32 mouse cellular contexts compared by ENCODE assay signal in genomic region chr9:40908411-40908810, GRCm38 (mm10). TPM values are rescaled to one million over a fixed set of nuclear protein-coding genes. Genes with fewer than 3 reads are reported as not detected.
A peak's percentile ranks its signal among the peaks of the same experiment; 100 is the strongest.
DNase-seq lines count a peak whose midpoint lies in the region; ATAC-seq and TF ChIP-seq lines count a peak whose summit lies in the region.
"Had no signal": no experiment of that assay in that cellular context is flagged by ENCODE, and none has a peak within 500 bp of the region (broad histone marks: within the 10 kb centered on the region; RNA-seq: fewer than 3 reads in every experiment).

No protein-coding gene starts in this region.

- H3K27ac ChIP-seq in forebrain, embryonic 12.5 days: no peak overlapping the region
- H3K27ac ChIP-seq in forebrain, embryonic 16.5 days (ENCODE audit: low read length): no peak overlapping the region
- no peak overlapping the region for H3K27ac ChIP-seq in hindbrain, postnatal 0 days
- H3K27ac ChIP-seq in hindbrain, embryonic 16.5 days (ENCODE audit: low read depth, low read length): no peak overlapping the region
- no peak overlapping the region for H3K27ac ChIP-seq in midbrain, embryonic 12.5 days (replicated peaks)
- H3K27ac ChIP-seq in midbrain, postnatal 0 days (ENCODE audit: low read depth, low read length): no peak overlapping the region
- H3K27ac ChIP-seq: embryonic facial prominence, embryonic 12.5 days; embryonic facial prominence, embryonic 15.5 days; heart, adult 2 months; heart, embryonic 10.5 days; heart, embryonic 13.5 days had no signal

- DNase-seq in hindbrain, postnatal 0 days (ENCODE audit: low spot score): no peak
- no peak for DNase-seq in midbrain, postnatal 0 days (ENCODE audit: low spot score)
- no peak for DNase-seq in kidney, postnatal 25 days
- DNase-seq: adrenal gland, adult 2 months; adrenal gland, postnatal 14 days; cerebellum, adult 11 months; cerebellum, adult 2 months; cerebellum, adult 9-11 months; cerebellum, postnatal 25 days; gastrocnemius, postnatal 10 days; gastrocnemius, postnatal 36 days; heart, adult 2 months; heart, postnatal 14 days; heart, postnatal 4 days had no signal

- TF ChIP-seq CTCF in hindbrain, postnatal 0 days (IDR thresholded peaks at IDR 0.05; ENCODE audit: low read depth): no peak
- TF ChIP-seq CTCF in midbrain, postnatal 0 days (IDR thresholded peaks at IDR 0.05): no peak

- no peak for ATAC-seq in forebrain, embryonic 12.5 days (ENCODE audit: low FRiP score)
- no peak for ATAC-seq in forebrain, embryonic 16.5 days
- no peak for ATAC-seq in hindbrain, postnatal 0 days
- no peak for ATAC-seq in hindbrain, embryonic 16.5 days
- no peak for ATAC-seq in midbrain, embryonic 12.5 days (ENCODE audit: low FRiP score, low read depth)
- ATAC-seq in midbrain, postnatal 0 days (ENCODE audit: low FRiP score): no peak
- ATAC-seq: CD4-positive, CD25-positive, alpha-beta regulatory T cell, adult 4 months; intestine, postnatal 0 days had no signal

- peaks cover 21% of the 10 kb centered on the region for H3K4me1 ChIP-seq in forebrain, embryonic 12.5 days
- H3K4me1 ChIP-seq in forebrain, embryonic 16.5 days (replicated peaks; ENCODE audit: control insufficient read depth, insufficient read depth, low read length): no peaks in the 10 kb centered on the region
- peaks cover 3% of the 10 kb centered on the region; the same call in 1 of the 2 replicates for H3K4me1 ChIP-seq in hindbrain, postnatal 0 days (ENCODE audit: insufficient read depth, low read length)
- no peaks in the 10 kb centered on the region for H3K4me1 ChIP-seq in hindbrain, embryonic 16.5 days (ENCODE audit: control insufficient read depth, insufficient read depth, low read depth, low read length)
- H3K4me1 ChIP-seq in midbrain, embryonic 12.5 days: peaks cover 25% of the 10 kb centered on the region
- no peaks in the 10 kb centered on the region for H3K4me1 ChIP-seq in midbrain, postnatal 0 days (ENCODE audit: insufficient read depth, low read length)
- H3K4me1 ChIP-seq: embryonic facial prominence, embryonic 12.5 days; embryonic facial prominence, embryonic 15.5 days; heart, embryonic 10.5 days; heart, embryonic 13.5 days had no signal

- H3K27me3 ChIP-seq in forebrain, embryonic 12.5 days: peaks cover 46% of the 10 kb centered on the region
- peaks cover 3% of the 10 kb centered on the region; the same call in 1 of the 2 replicates for H3K27me3 ChIP-seq in forebrain, embryonic 16.5 days (replicated peaks; ENCODE audit: control insufficient read depth, insufficient read depth, low read length)
- no peaks in the 10 kb centered on the region for H3K27me3 ChIP-seq in hindbrain, postnatal 0 days (ENCODE audit: insufficient read depth, low read length)
- H3K27me3 ChIP-seq in hindbrain, embryonic 16.5 days (replicated peaks; ENCODE audit: control insufficient read depth, insufficient read depth, low read length): no peaks in the 10 kb centered on the region
- peaks cover 52% of the 10 kb centered on the region for H3K27me3 ChIP-seq in midbrain, embryonic 12.5 days
- H3K27me3 ChIP-seq in midbrain, postnatal 0 days (ENCODE audit: insufficient read depth, low read length): peaks cover 10% of the 10 kb centered on the region
- H3K27me3 ChIP-seq: embryonic facial prominence, embryonic 12.5 days; embryonic facial prominence, embryonic 15.5 days had no signal

- 24% methylated on average over 8 of the region's 8 CpGs for WGBS in forebrain, embryonic 12.5 days
- WGBS in forebrain, embryonic 16.5 days: 14% methylated on average over 8 of the region's 8 CpGs
- 47% methylated on average over 8 of the region's 8 CpGs for WGBS in hindbrain, postnatal 0 days
- 60% methylated on average over 8 of the region's 8 CpGs for WGBS in hindbrain, embryonic 16.5 days
- WGBS in midbrain, embryonic 12.5 days: 15% methylated on average over 8 of the region's 8 CpGs
- WGBS in midbrain, postnatal 0 days: 23% methylated on average over 8 of the region's 8 CpGs

- H3K9ac ChIP-seq in forebrain, embryonic 12.5 days: no peak overlapping the region
- no peak overlapping the region for H3K9ac ChIP-seq in forebrain, embryonic 16.5 days (replicated peaks; ENCODE audit: low read depth, low read length)
- no peak overlapping the region for H3K9ac ChIP-seq in hindbrain, postnatal 0 days (replicated peaks; ENCODE audit: low read length)
- no peak overlapping the region for H3K9ac ChIP-seq in hindbrain, embryonic 16.5 days (ENCODE audit: low read depth, low read length)
- no peak overlapping the region for H3K9ac ChIP-seq in midbrain, embryonic 12.5 days (replicated peaks)
- H3K9ac ChIP-seq in midbrain, postnatal 0 days (replicated peaks; ENCODE audit: low read length, poor library complexity, severe bottlenecking): no peak overlapping the region
- H3K9ac ChIP-seq: embryonic facial prominence, embryonic 12.5 days; embryonic facial prominence, embryonic 15.5 days; heart, embryonic 13.5 days had no signal

- 0 out of 2 replicates have a peak overlapping the region, but pooled peaks have one; percentile 2 for H3K4me2 ChIP-seq in forebrain, embryonic 12.5 days
- H3K4me2 ChIP-seq in forebrain, embryonic 16.5 days (ENCODE audit: low read length): no peak overlapping the region
- H3K4me2 ChIP-seq in hindbrain, postnatal 0 days (ENCODE audit: low read depth, low read length): 0 out of 2 replicates have a peak overlapping the region, but pooled peaks have one; percentile 6
- H3K4me2 ChIP-seq in hindbrain, embryonic 16.5 days (ENCODE audit: low read length): no peak overlapping the region
- peak overlapping the region; percentile 27 for H3K4me2 ChIP-seq in midbrain, embryonic 12.5 days (replicated peaks)
- H3K4me2 ChIP-seq in midbrain, postnatal 0 days (ENCODE audit: low read depth, low read length, poor library complexity, severe bottlenecking): no peak overlapping the region
- H3K4me2 ChIP-seq: embryonic facial prominence, embryonic 12.5 days; embryonic facial prominence, embryonic 15.5 days; heart, embryonic 13.5 days had no signal

- no peaks in the 10 kb centered on the region for H3K9me3 ChIP-seq in forebrain, embryonic 12.5 days
- H3K9me3 ChIP-seq in forebrain, embryonic 16.5 days (ENCODE audit: control insufficient read depth, low read length): no peaks in the 10 kb centered on the region
- H3K9me3 ChIP-seq in hindbrain, postnatal 0 days (ENCODE audit: low read length): no peaks in the 10 kb centered on the region
- no peaks in the 10 kb centered on the region for H3K9me3 ChIP-seq in hindbrain, embryonic 16.5 days (ENCODE audit: control insufficient read depth, low read length)
- H3K9me3 ChIP-seq in midbrain, embryonic 12.5 days: no peaks in the 10 kb centered on the region
- no peaks in the 10 kb centered on the region for H3K9me3 ChIP-seq in midbrain, postnatal 0 days (ENCODE audit: low read length)
- H3K9me3 ChIP-seq: embryonic facial prominence, embryonic 12.5 days; embryonic facial prominence, embryonic 15.5 days; heart, embryonic 10.5 days; heart, embryonic 13.5 days had no signal

- no peak overlapping the region for H3K4me3 ChIP-seq in forebrain, embryonic 12.5 days (replicated peaks)
- no peak overlapping the region for H3K4me3 ChIP-seq in forebrain, embryonic 16.5 days (replicated peaks; ENCODE audit: low read length)
- H3K4me3 ChIP-seq in hindbrain, postnatal 0 days (ENCODE audit: low read length): no peak overlapping the region
- no peak overlapping the region for H3K4me3 ChIP-seq in hindbrain, embryonic 16.5 days (ENCODE audit: low read length)
- H3K4me3 ChIP-seq in midbrain, embryonic 12.5 days: no peak overlapping the region
- H3K4me3 ChIP-seq in midbrain, postnatal 0 days (ENCODE audit: low read depth, low read length): no peak overlapping the region
- H3K4me3 ChIP-seq: embryonic facial prominence, embryonic 12.5 days; embryonic facial prominence, embryonic 15.5 days; heart, adult 2 months; heart, embryonic 10.5 days; heart, embryonic 13.5 days had no signal

- no peaks in the 10 kb centered on the region for H3K36me3 ChIP-seq in forebrain, embryonic 12.5 days (replicated peaks)
- no peaks in the 10 kb centered on the region for H3K36me3 ChIP-seq in forebrain, embryonic 16.5 days (ENCODE audit: control insufficient read depth, insufficient read depth)
- H3K36me3 ChIP-seq in hindbrain, postnatal 0 days (ENCODE audit: insufficient read depth, low read length): no peaks in the 10 kb centered on the region
- H3K36me3 ChIP-seq in hindbrain, embryonic 16.5 days (ENCODE audit: control insufficient read depth, insufficient read depth, low read length): no peaks in the 10 kb centered on the region
- H3K36me3 ChIP-seq in midbrain, embryonic 12.5 days: no peaks in the 10 kb centered on the region
- H3K36me3 ChIP-seq in midbrain, postnatal 0 days (ENCODE audit: insufficient read depth, low read length): no peaks in the 10 kb centered on the region
- H3K36me3 ChIP-seq: embryonic facial prominence, embryonic 12.5 days; embryonic facial prominence, embryonic 15.5 days; heart, embryonic 10.5 days; heart, embryonic 13.5 days had no signal

RNA-seq across cellular contexts. Expression of gene Bsx, which starts 34.5 kb away (rescaled TPM):
- polyA plus RNA-seq in forebrain, embryonic 12.5 days (2016; fragmentation: Nextera tagmentation; extraction: Ambion mirVana): 1.4 and 2.4 TPM in 2 replicates
- 0.29 and 0.61 TPM in 2 replicates for polyA plus RNA-seq in forebrain, embryonic 16.5 days (2015; fragmentation: Nextera tagmentation; extraction: Ambion mirVana)
- total RNA-seq in hindbrain, postnatal 0 days (2014; rRNA removed): not detected in 2 replicates
- not detected in 2 replicates for polyA plus RNA-seq in hindbrain, postnatal 0 days (2015; fragmentation: Nextera tagmentation; extraction: Ambion mirVana)
- not detected in 2 replicates for polyA plus RNA-seq in hindbrain, embryonic 16.5 days (2015; fragmentation: Nextera tagmentation; extraction: Ambion mirVana)
- polyA plus RNA-seq in midbrain, embryonic 12.5 days (2016; fragmentation: Nextera tagmentation; extraction: Ambion mirVana): 1.2 and 3.5 TPM in 2 replicates
- total RNA-seq in midbrain, postnatal 0 days (2014; rRNA removed): 0.24 TPM in 1 of 2 replicates, not detected in the other
- 1.5 and 2.8 TPM in 2 replicates for polyA plus RNA-seq in midbrain, postnatal 0 days (2015; fragmentation: Nextera tagmentation; extraction: Ambion mirVana)
- total RNA-seq: adrenal gland, adult 2 months; adrenal gland, postnatal 14 days; common myeloid progenitor, adult 5-6 weeks; gastrocnemius, adult 18-20 months; gastrocnemius, postnatal 10 days; gastrocnemius, postnatal 36 days; granulocyte monocyte progenitor cell, adult 5-6 weeks; heart, adult 2 months; heart, postnatal 14 days; heart, postnatal 4 days; MEL had no signal
- polyA plus RNA-seq: C2C12; CD4-positive, CD25-positive, alpha-beta regulatory T cell, adult 4 months; embryonic facial prominence, embryonic 12.5 days; embryonic facial prominence, embryonic 15.5 days; heart, adult 2 months; heart, embryonic 10.5 days; heart, embryonic 13.5 days; heart, embryonic 16.5 days; hindbrain, embryonic 11.5 days; intestine, embryonic 14.5 days; intestine, postnatal 0 days had no signal

RNA-seq across cellular contexts. Expression of gene Jhy, which starts 55.5 kb away (rescaled TPM):
- polyA plus RNA-seq in forebrain, embryonic 12.5 days (2016; fragmentation: Nextera tagmentation; extraction: Ambion mirVana): 0.31 TPM in 2 replicates
- polyA plus RNA-seq in forebrain, embryonic 16.5 days (2015; fragmentation: Nextera tagmentation; extraction: Ambion mirVana): 0.15 and 0.20 TPM in 2 replicates
- 0.90 and 0.99 TPM in 2 replicates for total RNA-seq in hindbrain, postnatal 0 days (2014; rRNA removed)
- 1.1 and 1.8 TPM in 2 replicates for polyA plus RNA-seq in hindbrain, postnatal 0 days (2015; fragmentation: Nextera tagmentation; extraction: Ambion mirVana)
- 0.97 and 1.3 TPM in 2 replicates for polyA plus RNA-seq in hindbrain, embryonic 16.5 days (2015; fragmentation: Nextera tagmentation; extraction: Ambion mirVana)
- polyA plus RNA-seq in midbrain, embryonic 12.5 days (2016; fragmentation: Nextera tagmentation; extraction: Ambion mirVana): 1.5 and 2.7 TPM in 2 replicates
- 1.5 and 1.6 TPM in 2 replicates for total RNA-seq in midbrain, postnatal 0 days (2014; rRNA removed)
- polyA plus RNA-seq in midbrain, postnatal 0 days (2015; fragmentation: Nextera tagmentation; extraction: Ambion mirVana): 0.99 and 1.1 TPM in 2 replicates
- total RNA-seq: adrenal gland, adult 2 months; adrenal gland, postnatal 14 days; common myeloid progenitor, adult 5-6 weeks; gastrocnemius, adult 18-20 months; gastrocnemius, postnatal 10 days; gastrocnemius, postnatal 36 days; granulocyte monocyte progenitor cell, adult 5-6 weeks; heart, adult 2 months; heart, postnatal 14 days; heart, postnatal 4 days; MEL had no signal
- polyA plus RNA-seq: adrenal gland, adult 2 months; C2C12; CD4-positive, CD25-positive, alpha-beta regulatory T cell, adult 4 months; heart, embryonic 13.5 days had no signal

Comparison
In these comparisons a context has a peak if more than half of its experiments do, and no peak if none do; other contexts are left out.
1. H3K4me2 ChIP-seq: peak in forebrain, embryonic 12.5 days (single experiment), hindbrain, postnatal 0 days (single experiment) and midbrain, embryonic 12.5 days (single experiment); none in forebrain, embryonic 16.5 days (single experiment), hindbrain, embryonic 16.5 days (single experiment) and midbrain, postnatal 0 days (single experiment).